Mouse (Mus musculus): ENCODE results near the gene Gm10972.
A peak's percentile ranks its signal among the peaks of the same experiment; 100 is the strongest.
"Not testable (repeated sequence)": the region's sequence is repeated elsewhere in the genome, so short reads cannot be mapped to it uniquely, and the experiment has no call there.

Gm10972 gene

DNA sequence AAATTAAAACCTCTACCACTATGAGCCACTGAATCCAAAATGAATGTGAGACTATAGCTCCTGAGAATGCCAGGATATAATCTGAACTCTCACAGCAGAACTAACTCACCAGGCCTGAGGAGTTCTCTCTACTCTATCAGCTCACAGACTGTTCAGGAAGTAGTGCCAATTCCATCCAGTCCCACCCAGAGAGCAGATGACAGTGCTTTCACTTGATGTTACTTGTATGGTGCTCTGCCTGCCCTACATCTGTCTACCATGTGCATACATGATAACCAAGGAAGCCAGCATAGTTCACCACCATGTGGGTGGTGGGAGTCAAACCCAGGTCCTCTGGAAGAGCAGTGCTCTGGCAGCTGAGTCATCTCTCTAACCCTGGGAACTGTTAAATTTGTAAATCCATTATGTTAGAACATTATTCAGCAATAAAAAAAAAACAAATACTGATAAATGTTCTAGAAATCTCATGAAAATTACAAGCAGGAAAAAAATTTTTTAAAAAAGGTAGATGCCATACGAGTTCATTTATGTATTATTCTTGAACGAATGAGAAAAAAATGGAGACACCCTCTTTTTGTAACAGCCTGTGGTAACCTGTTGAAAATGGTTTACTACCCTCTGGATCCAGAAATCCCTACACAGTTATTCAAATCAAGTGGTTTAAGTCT lies at the start of gene Gm10972:
TSS of gene Gm10972 (plus strand) at position 618 of the 668 bp plus-strand sequence.
- not testable (repeated sequence) for DNase-seq (ENCODE audit: low read depth)

DNA sequence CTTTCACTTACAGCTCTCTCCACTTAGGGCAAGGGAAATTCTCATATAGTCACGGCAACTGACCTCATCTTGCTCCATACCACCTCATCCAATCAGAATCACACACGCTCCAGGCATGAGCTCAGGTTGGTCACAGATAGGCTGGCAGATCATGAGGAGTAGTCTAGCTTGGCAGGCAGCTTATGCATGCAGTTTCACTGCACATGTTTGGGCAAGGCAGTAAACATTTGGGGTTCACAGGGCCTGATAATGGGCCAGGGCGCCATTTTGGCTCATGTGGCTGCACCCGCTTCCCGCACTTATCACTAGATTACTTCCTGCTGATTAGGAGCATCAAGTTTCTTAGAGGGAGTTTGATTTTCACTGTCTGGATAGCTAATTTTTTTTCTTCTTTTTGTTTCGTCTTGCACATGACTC lies 47.0 kb upstream of the Gm10972 start:
- DNase-seq (ENCODE audit: low read depth): no peak

DNA sequence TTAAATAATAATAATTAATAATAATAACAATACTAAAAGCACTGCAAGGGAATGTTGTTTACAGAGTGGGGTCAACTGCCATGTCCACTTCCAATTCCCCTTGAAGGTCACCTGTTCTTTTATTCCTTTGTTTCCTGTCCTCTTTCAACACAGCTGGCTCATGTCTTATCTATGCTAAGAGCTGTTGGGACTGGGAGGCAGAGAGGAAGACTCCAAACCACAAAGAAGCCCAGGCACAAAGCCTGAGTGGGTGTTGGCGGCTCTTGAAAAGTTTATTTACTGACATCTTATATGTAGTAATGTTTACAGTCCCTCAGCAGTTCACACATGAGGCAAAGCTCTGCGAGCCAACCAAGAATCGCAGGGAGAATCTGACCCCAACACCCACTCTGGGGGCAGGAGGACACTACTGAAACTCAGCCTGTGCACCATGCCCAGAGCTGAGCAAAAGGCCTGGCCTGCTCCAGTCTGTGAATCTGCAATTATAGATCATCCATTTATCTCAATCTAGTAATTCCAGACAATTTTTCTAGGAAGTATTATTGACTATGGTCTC lies 45.6 kb upstream of the Gm10972 start:
- no peak for DNase-seq (ENCODE audit: low read depth)

DNA sequence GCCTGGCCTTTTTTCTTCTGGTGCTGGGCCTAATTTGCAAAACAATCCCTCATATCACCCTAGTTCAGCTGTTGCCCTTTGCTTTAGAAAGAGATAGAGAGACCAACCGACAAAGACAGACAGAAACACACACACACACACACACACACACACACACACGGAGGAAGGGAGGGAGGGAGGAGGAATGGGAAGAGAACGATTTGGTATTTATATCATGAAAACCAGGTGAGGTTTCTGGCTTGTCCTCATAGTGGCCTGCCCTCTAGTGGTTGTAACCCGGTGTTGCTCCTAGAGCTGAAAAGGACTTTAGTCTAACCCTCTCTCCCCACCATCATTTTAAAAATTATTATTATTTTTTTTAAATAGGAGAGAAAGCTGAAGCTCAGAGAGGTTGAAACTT lies 41.0 kb upstream of the Gm10972 start:
- DNase-seq (ENCODE audit: low read depth): peak; percentile 68

DNA sequence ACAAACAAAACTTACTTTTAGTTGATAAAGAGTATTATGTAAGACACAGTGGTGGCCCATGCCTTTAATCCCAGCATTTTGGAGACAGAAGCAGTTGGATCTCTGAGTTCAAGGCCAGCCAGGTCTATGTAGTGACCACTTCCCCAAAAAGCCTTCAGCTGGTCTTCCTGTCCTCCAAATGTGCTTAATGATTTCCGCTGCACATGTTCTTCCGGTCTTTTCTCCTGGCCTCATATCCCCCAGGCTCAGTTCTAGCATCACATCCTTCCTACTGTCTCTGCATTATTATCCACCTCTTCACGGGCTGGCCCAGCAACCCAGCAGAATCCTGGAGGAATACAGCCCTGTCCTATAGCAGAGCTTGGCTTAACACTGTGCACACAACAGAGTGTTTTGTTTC lies 33.3 kb upstream of the Gm10972 start:
- DNase-seq (ENCODE audit: low read depth): no peak

DNA sequence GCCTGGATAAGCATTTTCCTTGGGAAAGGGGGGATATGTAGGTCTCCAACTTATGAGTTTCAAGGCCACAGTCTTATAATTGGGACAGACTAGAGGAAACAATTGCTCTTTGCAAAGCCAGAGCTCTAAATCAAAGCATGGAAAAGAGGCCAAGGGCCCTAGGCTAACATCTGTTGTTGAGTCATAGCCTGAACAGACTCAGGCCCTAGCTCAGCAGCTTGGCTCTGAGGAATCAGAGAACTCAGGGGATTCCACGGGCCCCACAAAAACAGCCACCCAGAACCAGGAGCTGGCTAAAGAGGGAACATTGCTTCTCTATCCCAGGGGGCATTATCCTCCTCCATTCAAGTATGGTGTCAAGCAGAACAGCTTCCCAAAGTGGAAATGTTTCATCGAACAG lies 32.3 kb upstream of the Gm10972 start:
- DNase-seq (ENCODE audit: low read depth): no peak

DNA sequence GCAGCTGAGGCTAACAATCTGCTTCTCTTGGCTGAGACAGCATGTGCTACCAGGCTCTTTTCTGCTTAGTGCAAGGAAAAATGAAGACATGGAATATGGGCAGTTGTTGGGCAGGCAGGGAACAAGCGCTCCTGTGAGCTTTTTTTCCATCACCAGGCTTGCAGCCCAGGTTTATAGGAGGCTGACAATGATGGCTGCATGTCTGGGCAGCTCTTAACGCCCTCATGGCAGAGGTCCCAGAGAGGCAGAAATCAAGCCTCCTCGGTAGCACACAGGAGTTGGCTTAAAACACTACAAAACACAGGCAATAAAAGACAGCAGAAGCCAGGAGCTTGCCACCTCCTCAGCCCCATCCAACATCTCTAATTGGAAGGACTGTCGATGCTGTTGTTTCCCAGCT lies 31.6 kb upstream of the Gm10972 start:
- no peak for DNase-seq (ENCODE audit: low read depth)

DNA sequence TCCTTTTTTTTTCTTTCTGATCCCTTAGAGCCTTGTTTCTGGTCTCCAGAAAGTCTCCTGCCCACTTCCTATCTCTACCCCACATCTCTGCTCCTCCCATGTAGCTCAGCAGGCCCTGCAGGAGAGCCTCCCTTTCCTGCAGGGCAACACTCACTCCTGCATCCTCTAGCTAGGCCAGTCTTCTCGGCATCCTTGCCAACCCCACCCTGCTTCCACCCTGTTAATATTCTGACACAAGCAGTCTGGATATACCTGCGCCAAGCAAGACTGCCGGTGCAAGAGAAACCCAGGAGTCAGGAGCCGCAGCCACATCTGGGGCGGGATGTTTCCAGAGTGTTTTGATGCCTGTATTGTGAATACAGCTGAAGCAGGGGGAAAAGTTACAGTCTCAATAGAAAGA lies 31.1 kb upstream of the Gm10972 start:
- no peak for DNase-seq (ENCODE audit: low read depth)

DNA sequence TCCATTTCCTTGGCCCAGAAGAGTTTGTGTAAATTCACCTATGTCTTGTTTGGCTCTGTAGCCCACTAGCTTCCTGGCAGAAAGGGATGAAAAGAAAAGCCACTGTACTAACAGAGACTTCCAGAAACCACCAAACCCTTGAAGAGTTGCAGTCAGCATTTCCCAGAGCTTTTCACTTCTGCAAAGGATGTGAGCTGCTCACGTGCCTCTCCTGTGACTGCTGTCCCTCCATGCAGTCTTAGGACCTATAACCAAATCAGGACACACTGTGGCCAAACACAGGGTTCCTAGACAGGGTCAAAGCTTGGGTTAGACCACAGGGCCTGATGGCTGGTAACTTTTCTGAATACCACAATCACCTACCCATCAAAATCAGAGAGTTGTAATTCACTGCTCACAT lies 30.6 kb upstream of the Gm10972 start:
- DNase-seq (ENCODE audit: low read depth): no peak

DNA sequence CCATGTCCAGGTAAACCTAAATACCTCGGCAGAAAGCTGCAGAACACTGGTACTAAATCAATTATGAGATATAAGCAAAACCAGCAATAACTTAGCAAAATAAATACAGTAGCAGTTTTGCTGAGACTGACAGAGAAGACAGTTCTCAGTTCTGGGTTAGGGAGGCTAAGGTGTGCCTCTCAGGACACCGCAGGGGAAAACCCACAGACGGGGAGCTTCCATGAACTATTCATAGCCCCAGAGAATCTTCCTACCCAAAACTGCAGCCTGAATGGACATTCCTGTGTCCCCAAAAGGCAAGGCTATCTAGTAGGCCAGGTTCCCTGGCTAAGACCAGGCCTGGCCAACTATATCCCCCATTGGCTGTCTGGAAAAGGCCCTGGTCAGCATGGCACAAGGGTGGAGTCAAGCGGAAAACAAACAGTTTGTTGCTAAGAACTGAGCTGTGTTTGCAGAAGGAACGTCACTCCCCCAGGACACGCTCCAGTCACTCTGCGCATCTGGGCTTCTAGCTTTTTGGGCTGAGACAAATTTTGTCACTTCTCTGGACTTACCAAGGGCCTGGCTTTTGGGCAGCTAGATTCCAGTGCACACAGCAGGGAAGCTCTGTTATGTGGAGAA lies 29.5 kb upstream of the Gm10972 start:
- DNase-seq (ENCODE audit: low read depth): no peak

DNA sequence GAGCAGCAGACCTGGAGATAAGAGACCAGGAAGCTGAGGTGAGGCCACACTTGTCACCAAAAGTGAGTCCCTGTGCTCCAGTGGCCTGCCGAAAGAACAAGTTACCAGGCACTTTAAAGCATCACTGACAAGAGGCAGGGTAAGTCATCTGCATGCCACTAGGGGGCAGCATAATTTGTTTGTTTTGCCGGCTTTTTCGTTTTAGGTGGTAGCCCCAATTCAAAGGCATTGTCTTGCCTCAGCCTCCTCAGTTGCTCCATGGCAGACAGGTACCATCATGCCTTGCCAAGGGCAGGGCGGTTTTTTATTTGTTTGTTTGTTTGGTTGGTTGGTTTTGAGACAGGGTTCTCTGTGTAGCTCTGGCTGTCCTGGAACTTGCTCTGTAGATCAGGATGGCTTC lies 26.2 kb upstream of the Gm10972 start:
- peak; percentile 80 for DNase-seq (ENCODE audit: low read depth)

DNA sequence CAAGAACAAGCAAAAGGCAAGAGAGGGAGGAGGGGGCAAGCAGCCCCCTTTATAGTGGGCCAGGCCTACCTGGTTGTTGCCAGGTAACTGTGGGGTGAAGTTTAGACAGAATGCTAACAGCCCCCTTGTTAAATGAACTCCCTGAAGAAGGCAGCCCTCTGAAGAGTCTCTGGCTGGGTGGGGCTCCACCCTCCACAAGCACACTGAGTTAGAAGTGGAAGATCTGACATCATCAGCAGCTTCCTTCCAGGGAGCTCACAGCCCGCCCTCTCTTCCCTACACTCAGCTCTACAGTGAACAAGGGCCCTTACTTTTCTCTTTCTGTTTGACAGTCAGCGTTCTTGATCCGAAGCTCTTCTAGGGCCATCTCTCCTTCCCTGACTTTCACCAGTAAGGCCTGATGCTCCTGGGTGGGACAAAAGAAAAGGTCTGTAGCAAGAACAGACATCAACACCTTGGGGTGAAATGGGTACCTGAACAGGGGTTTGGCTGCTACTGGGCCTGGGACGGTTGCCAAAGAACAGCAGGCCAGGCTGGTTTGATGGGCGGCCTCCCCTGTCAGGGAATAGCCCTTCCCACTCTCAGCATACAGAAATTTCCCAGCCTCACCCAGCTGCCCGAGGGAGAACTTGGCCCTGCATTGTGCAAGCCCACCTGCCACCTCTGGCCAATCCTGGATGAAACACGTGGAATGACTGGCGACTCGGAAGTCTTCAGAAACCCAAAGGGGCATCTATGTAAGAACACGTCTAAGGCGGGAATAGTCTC lies 21.0 kb upstream of the Gm10972 start:
- no peak for DNase-seq (ENCODE audit: low read depth)

DNA sequence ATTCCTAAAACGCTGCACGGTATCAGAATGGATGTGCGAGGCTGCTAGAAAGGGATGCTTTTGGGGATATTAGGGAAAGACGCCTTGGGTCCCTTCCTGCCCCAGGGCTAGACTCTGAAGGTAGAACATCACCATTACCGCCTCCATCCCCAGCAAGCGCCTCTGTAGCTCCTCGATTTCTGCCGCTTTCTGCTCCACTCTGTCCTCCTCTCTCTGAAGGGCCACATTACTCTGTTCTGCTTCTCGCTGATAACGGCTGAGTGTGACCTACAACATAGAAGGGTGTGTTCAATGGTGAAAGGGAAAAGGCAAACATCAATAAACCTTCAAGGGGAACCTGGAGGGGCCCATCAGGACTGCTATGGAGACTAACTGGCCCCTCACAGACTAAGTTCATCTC lies 20.4 kb upstream of the Gm10972 start:
- DNase-seq (ENCODE audit: low read depth): no peak

DNA sequence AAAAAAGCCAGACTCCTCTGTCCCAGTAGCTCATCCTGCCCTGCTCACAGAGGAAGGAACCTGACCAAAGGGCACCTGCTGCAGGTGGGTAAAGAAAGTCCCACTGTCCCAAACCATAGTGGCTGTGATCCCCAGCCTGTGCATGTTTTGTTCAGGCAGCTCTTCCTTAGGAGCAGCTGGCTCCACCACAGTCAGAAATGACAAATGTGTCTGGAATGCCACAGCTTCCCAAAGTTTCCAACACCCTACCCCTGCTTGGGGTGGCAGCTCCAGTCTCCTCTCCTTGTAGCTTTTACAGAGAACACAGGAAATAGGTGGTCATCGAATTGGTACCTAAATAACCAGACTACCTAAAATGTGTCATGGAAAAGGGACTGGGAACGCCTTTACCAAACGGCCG lies 18.6 kb upstream of the Gm10972 start:
- DNase-seq (ENCODE audit: low read depth): no peak

DNA sequence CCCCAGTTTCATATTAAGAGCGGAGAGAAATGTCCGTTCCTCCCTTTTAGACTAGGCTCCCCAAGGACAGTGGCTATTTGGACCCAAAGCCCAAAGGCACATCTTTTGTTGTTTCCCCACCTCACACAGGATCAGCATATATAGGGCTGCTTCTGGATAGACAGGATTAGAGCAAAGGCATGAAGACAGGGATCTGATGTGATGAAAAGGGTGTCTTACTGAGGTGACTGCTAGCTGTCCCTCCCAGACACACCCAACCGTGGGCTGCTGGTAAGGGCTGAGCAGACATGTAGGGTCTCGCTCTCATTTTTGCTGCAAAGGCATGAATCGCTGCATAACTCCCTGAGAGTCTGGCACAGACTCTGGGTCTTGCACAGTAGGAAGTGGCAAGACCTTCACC lies 14.2 kb upstream of the Gm10972 start:
- no peak for DNase-seq (ENCODE audit: low read depth)

DNA sequence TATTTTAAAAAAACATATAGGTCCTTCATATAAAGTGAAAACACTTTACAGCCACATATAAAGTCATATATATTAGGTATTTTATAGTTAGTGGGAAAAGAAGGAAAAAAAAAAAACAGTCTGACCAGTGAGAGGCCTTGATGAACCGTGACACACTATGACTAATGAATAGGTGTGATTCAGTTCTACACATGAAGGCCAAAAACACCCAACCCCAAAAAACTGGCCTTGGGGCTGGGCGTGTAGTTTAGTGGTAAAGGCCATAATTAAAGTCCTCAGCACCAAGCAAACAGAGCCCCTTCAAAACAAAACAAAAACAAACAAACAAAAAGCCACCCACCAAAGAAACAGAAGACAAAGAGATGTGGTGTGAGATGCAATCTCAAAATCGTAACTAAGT lies 13.0 kb upstream of the Gm10972 start:
- no peak for DNase-seq (ENCODE audit: low read depth)

DNA sequence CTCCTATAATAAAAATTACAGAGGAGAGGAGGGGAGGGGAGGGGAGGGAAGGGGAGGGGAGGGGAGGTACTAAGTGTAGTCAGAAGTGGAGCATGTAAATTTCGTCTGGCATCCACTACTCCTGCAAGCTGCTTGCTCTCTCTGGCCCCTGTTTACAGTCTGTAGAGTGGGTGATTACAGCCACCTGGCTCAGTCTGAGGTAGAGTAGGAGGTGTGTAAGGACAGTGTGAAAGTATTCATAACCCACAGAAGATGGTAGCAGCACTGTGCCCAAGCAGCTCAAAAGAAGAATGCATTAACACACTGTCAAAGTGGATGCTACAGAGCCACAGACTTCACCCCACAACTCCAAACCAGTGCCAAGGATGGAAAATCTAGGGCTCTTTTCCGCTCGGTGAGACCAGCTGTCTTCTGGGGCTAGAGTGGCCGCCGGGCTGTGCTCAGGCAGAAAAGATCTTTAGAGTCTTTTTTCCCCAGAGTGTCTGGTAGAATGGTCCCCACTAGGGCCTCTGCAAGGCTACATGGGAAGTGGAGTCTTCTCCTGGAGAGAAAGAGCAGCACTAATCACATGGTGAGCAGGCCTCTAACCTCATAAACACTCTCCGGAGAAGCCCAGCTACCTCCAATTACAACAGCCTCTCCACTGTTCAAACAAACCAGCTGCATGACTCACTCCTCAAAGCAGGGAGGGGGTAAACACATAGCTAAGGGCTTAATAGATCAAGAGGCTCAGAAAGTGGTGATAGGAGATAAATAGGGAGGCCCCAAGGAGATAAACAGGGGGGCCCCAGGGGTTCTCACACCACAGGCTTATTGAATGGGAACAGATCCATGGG lies 6.1 kb downstream of the Gm10972 start:
- no peak for DNase-seq (ENCODE audit: low read depth)

DNA sequence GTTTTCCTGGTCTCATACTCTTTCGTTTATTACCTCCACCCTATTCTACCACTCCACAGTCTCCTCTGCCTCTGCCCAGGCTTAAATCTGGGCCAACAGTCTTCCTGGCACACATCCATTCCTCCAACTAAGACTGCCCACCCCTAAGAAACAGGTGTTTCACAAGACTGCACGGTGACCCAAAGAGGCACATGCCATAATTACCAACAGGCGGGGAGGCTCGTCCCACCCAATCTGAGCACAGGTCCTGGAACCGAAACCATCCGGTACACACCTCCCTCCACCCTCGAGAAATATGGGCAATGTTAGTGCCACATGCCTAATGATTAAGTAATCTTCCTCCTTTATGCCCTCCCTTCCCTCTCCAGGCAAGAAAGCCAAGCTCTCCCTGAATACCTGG lies 7.5 kb downstream of the Gm10972 start:
- DNase-seq (ENCODE audit: low read depth): no peak

DNA sequence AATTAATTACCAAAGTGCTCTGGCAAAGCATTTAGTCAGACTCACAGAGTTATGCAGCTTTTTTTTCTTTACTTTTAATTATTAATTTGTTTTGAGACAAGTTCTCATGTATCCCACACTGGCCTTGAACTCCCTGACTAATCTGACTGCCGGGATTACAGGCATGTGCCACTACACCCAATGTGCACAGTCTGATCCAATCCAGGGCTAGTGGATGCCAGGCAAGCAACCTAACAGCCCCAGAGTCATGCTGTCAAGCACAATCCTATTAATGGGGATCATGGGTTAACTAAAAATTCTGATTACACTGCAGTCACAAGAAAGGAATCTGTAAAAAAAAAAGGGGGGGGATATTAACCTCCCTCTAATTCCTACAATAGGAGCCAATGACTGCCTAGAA lies 11.1 kb downstream of the Gm10972 start:
- not testable (repeated sequence) for DNase-seq (ENCODE audit: low read depth)

DNA sequence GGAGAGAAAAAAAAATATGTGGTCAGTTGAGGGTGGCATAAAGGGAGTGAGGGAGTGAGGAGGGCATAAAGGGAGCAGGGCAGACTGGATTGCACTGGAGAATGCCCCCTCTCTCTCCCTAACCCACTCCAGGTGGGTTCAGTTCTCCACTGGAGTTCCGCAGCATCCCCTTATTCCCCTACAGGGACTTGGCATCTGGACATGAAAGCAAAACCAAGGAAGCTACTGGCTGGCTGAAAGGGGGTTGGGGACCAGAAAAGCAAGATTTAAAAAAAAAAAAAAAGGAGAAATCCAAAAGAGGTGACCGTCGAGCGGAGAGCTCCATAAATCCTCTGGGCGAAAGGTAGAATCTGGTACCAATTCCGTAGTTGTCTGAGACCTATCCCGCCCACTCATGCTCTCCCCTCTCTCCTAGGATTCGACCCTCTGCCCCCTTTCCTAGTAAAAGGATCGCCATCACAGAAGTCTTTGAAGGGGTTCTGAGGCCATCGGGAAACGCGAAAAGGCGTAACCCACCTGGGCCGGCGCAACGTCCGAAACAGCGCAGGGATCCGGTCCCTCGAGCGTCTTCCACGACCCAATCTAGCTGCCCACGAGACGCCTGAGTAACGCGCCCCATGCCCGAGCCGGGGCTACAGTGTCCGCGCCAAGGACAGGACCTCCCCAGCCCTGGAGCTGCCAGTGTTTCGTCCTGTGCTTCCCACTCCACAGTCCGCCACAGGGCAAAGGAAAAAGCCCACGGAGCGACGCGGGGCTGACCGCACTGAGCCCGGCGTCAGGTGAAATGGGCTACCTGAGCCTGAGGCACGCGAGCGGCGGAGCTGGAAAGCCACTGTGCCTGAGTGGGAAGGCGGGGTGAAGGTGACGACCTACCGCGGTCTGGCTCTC lies 15.2 kb downstream of the Gm10972 start:
- peak; percentile 29 for DNase-seq (ENCODE audit: low read depth)

DNA sequence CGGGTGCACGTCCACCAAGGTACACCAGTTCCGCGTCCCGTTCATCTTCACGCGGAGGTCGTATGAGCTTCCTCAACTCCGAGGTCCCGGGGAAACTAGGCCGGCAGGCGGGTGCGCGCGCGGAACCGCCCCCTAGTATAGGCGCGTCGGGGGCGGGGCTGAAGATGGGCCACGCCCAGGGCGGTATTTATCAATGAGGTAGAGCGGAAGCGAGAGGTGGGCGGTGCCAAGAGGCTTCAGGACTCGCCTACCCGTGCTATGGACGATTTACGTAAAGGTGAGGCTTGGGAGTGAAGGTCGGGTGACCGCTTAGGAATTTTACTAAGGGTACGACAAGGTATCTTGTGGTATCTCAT lies 15.8 kb downstream of the Gm10972 start, which contains the start of gene Tuft1:
TSS of gene Tuft1 (minus strand) at position 133 of the 356 bp plus-strand sequence.
- not testable (repeated sequence) for DNase-seq (ENCODE audit: low read depth)

All from induced T-regulatory cell, adult 2 months (primary cell).